Mouse (Mus musculus) T-helper 1 cell (primary cell): ENCODE results near the gene Mup19.
"Not testable (repeated sequence)": the region's sequence is repeated elsewhere in the genome, so short reads cannot be mapped to it uniquely, and the experiment has no call there.

ENCODE experiments used
- in situ Hi-C: fragments of 300-600 bp; cut with MboI, MseI; formaldehyde crosslinking; loops from one replicate; pipeline ENCODE4 v1.15.1; 2025; ENCODE audit warnings: high pct_unique_total_duplicates

The Mup19 gene

GRCm38 (mm10) chr4:61782169-61782568 is at the start of gene Mup19:
Gene Mup19 (minus strand): TSS chr4:61782269.
- in situ Hi-C loops, result not testable (repeated sequence)

- in situ Hi-C loops, result loop anchor here (25.0 kb wide), 2 partner anchors 1017 to 1692 kb away; partner anchors contain the start of gene Mup22
Measured at GRCm38 (mm10) chr4:61829211-61829610, 47.1 kb upstream of the Mup19 start.

- in situ Hi-C loops, result loop anchor here (25.0 kb wide), 1 partner anchor 111 kb away; no protein-coding TSS in a partner anchor
Measured at GRCm38 (mm10) chr4:61823185-61823584, 41.1 kb upstream of the Mup19 start.

DNA sequence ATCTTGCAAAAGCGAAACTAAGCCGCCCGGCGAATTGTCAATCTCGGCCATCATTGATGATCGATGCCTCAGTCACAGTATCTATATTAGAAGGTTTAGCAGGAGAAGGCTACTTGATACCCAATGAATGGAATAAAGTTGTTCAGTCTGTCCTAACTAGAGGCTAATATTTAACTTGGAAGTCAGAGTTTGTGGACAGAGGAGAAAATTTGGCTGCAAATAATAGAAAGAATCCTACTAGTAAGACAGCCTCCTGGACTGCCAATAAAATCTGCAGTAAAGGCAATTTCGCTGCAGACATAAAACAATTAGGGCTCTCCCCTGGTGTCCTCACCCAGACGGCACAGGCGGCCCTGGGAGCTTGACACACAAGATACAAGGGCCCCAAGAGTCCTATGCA is 40.5 kb upstream of the Mup19 start:
- in situ Hi-C loops, result loop anchor here (25.0 kb wide), 1 partner anchor 110 kb away; no protein-coding TSS in a partner anchor

- in situ Hi-C loops, result loop anchor here (25.0 kb wide), 1 partner anchor 103 kb away; no protein-coding TSS in a partner anchor
Measured at GRCm38 (mm10) chr4:61815602-61816001, 33.5 kb upstream of the Mup19 start.

DNA sequence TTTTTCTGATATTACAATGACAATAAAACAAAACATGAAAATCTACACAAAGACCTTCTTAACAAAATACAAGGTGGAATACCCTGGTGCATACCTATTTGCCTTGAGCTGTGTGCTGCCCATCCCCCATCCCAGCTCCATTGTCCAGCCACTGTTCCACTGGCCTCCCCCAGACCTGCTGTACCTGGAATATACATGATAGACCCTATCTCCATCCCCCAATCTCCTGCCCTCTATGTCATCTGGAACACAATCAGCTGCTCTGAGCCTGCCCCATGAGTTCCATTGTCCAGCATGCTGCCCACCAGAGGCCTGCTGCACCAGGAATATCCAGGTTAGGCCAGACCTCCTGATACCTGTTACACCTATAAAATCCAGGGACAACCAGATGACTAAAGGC is 31.4 kb upstream of the Mup19 start:
- in situ Hi-C loops, result loop anchor here (25.0 kb wide), 1 partner anchor 101 kb away; no protein-coding TSS in a partner anchor

GRCm38 (mm10) chr4:61811193-61811592 is 29.1 kb upstream of the Mup19 start:
- in situ Hi-C loops, result loop anchor here (25.0 kb wide), 1 partner anchor 99 kb away; no protein-coding TSS in a partner anchor

GRCm38 (mm10) chr4:61808926-61809325 is 26.9 kb upstream of the Mup19 start:
- in situ Hi-C loops, result loop anchor here (10.0 to 25.0 kb wide), 2 partner anchors 97 to 354 kb away; no protein-coding TSS in a partner anchor

- in situ Hi-C loops, result loop anchor here (10.0 kb wide), 1 partner anchor 255 kb away; no protein-coding TSS in a partner anchor
Measured at GRCm38 (mm10) chr4:61789699-61790098, 7.6 kb upstream of the Mup19 start.

DNA sequence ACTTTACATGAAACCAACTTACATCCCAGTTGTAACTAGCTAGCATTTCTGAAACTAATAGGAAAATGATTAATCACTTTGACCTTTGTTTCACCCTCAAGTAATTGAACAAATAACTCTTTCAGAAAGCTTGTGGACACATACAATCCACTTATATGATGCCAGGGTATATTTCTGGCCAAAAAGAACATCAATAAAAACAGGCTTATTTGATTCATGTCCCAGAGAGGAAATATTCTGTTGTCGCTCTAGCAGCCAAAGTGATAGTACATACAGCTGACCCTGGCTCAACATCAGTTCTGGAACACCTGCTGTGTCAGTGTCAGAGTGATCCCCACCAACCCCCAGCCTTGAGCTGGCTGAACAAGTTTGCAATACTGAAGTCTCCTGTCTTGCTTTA is 2.2 kb upstream of the Mup19 start:
- in situ Hi-C loops, result not testable (repeated sequence)
